Mouse (Mus musculus) layer of hippocampus, postnatal 10 days (tissue): ENCODE data around the gene Rps6kc1. TPM values are rescaled to one million over a fixed set of nuclear protein-coding genes. Genes with fewer than 3 reads are reported as not detected.

Experiments used
- total RNA-seq, 2 experiments: library from RNA; stranded (reverse); gene quantifications; 2 replicates each; pipeline ENCODE4 v1.2.3; 2021

Gene Rps6kc1
- total RNA-seq, 2 experiments from 2014 or later = 59.9 to 66.0 TPM

Other genes with a start within 250 kb of the Rps6kc1 start
- 10 to 100 TPM; 47.9 to 50.6 TPM for gene Angel2, start 13.3 kb upstream of the Rps6kc1 start, total RNA-seq
- 10 to 100 TPM; 14.9 to 15.2 TPM for gene Vash2, start 67.5 kb upstream of the Rps6kc1 start, total RNA-seq
- gene Flvcr1, start 114.4 kb upstream of the Rps6kc1 start, total RNA-seq = 10 to 100 TPM; 20.1 to 26.2 TPM
- not detected for gene Spata45, start 124.9 kb upstream of the Rps6kc1 start, total RNA-seq
- gene Tatdn3, start 151.2 kb upstream of the Rps6kc1 start, total RNA-seq = 10 to 100 TPM; 27.5 to 35.0 TPM
- gene Nsl1, start 151.2 kb upstream of the Rps6kc1 start, total RNA-seq = 1 to 10 TPM; 1.6 to 2.2 TPM
- 1 to 10 TPM in 1 of 2 experiments, under 1 TPM in 1; 0.74 to 1.4 TPM for gene Batf3, start 186.1 kb upstream of the Rps6kc1 start, total RNA-seq